In genomic region chr2:84734919-84735318, GRCm38 (mm10) we compare ENCODE assay signal across 8 mouse cellular contexts. TPM values are rescaled to one million over a fixed set of nuclear protein-coding genes. Genes with fewer than 3 reads are reported as not detected.
DNase-seq lines count a peak whose midpoint lies in the region; ATAC-seq and TF ChIP-seq lines count a peak whose summit lies in the region.

No protein-coding gene starts in this region.

- peak overlapping the region; percentile 78 for H3K4me2 ChIP-seq in heart, embryonic 11.5 days
- H3K4me2 ChIP-seq in liver, postnatal 0 days (ENCODE audit: low read depth, low read length), result peak overlapping the region; percentile 71

- intact Hi-C loops in left cerebral cortex, postnatal 10 days (cut with DNase I), result loop anchor here (10.0 kb wide), 1 partner anchor 310 kb away; the partner anchor contains the start of gene Tnks1bp1

- TF ChIP-seq EP300 in liver, postnatal 0 days (IDR thresholded peaks at IDR 0.05; ENCODE audit: low read depth), result no peak

- peak overlapping the region; percentile 76 for H3K9ac ChIP-seq in heart, embryonic 11.5 days (ENCODE audit: low read depth, low read length)
- H3K9ac ChIP-seq in liver, postnatal 0 days (replicated peaks), result peak overlapping the region; percentile 71

- ATAC-seq in heart, embryonic 11.5 days (replicated peaks; ENCODE audit: insufficient number of reproducible peaks, low FRiP score, low TSS enrichment), result no peak
- ATAC-seq in liver, postnatal 0 days, result peak; percentile 9; the same call in 1 of the 2 replicates

- H3K27me3 ChIP-seq in heart, embryonic 11.5 days (ENCODE audit: control insufficient read depth, insufficient read depth, low read length), result no peaks in the 10 kb centered on the region
- H3K27me3 ChIP-seq in hindbrain, embryonic 10.5 days (ENCODE audit: insufficient read depth, poor library complexity, severe bottlenecking), result no peaks in the 10 kb centered on the region
- H3K27me3 ChIP-seq in liver, postnatal 0 days (ENCODE audit: insufficient read depth, low read length), result 0 out of 2 replicates have a peak, but pooled peaks cover 12% of the 10 kb centered on the region

- TF ChIP-seq POLR2A in bone marrow, adult 2 months (IDR thresholded peaks at IDR 0.05; ENCODE audit: borderline replicate concordance, control insufficient read depth, low read depth, low read length), result no peak

- H3K36me3 ChIP-seq in heart, embryonic 11.5 days (ENCODE audit: control insufficient read depth, insufficient read depth, low read length), result no peaks in the 10 kb centered on the region
- H3K36me3 ChIP-seq in hindbrain, embryonic 10.5 days, result peaks cover 2% of the 10 kb centered on the region; the same call in 1 of the 2 replicates
- peaks cover 15% of the 10 kb centered on the region for H3K36me3 ChIP-seq in liver, postnatal 0 days (replicated peaks; ENCODE audit: insufficient read depth, low read length)

- H3K27ac ChIP-seq in heart, embryonic 11.5 days (ENCODE audit: low read depth, low read length), result peak overlapping the region; percentile 85
- peak overlapping the region; percentile 88 for H3K27ac ChIP-seq in bone marrow, adult 2 months (ENCODE audit: control insufficient read depth, insufficient read depth, low read depth, low read length, poor library complexity)
- peak overlapping the region; percentile 93 for H3K27ac ChIP-seq in hindbrain, embryonic 10.5 days
- peak overlapping the region; percentile 93 for H3K27ac ChIP-seq in liver, postnatal 0 days (ENCODE audit: low read depth)

- H3K4me1 ChIP-seq in heart, embryonic 11.5 days (ENCODE audit: control insufficient read depth, insufficient read depth, low read length), result peaks cover 57% of the 10 kb centered on the region
- H3K4me1 ChIP-seq in bone marrow, adult 2 months (ENCODE audit: control insufficient read depth, insufficient read depth, low read length), result peaks cover 2% of the 10 kb centered on the region; the same call in 1 of the 2 replicates
- H3K4me1 ChIP-seq in hindbrain, embryonic 10.5 days (replicated peaks), result peaks cover 68% of the 10 kb centered on the region
- H3K4me1 ChIP-seq in liver, postnatal 0 days (ENCODE audit: insufficient read depth), result peaks cover 72% of the 10 kb centered on the region

- 5% methylated on average over 2 of the region's 2 CpGs for WGBS in heart, embryonic 11.5 days (ENCODE audit: insufficient replicate concordance)
- WGBS in bone marrow, adult 2 months, result 18% methylated on average over 2 of the region's 2 CpGs
- 4% methylated on average over 2 of the region's 2 CpGs for WGBS in hindbrain, embryonic 10.5 days
- 8% methylated on average over 2 of the region's 2 CpGs for WGBS in liver, postnatal 0 days (ENCODE audit: insufficient replicate concordance)

- H3K9me3 ChIP-seq in heart, embryonic 11.5 days (replicated peaks; ENCODE audit: control insufficient read depth, low read length), result no peaks in the 10 kb centered on the region
- H3K9me3 ChIP-seq in hindbrain, embryonic 10.5 days, result no peaks in the 10 kb centered on the region
- H3K9me3 ChIP-seq in liver, postnatal 0 days (ENCODE audit: low read length), result no peaks in the 10 kb centered on the region

- no peak for TF ChIP-seq CTCF in bone marrow, adult 2 months (IDR thresholded peaks at IDR 0.05; ENCODE audit: control insufficient read depth, insufficient read depth, low read length)
- TF ChIP-seq CTCF in liver, postnatal 0 days (IDR thresholded peaks at IDR 0.05; ENCODE audit: low read depth), result no peak

- no peak for DNase-seq in heart, adult 8-10 months (ENCODE audit: low spot score)
- DNase-seq in hindbrain, embryonic 10.5 days (ENCODE audit: low spot score), result no peak
- no peak for DNase-seq in liver, postnatal 0 days
- DNase-seq in left cerebral cortex, postnatal 10 days (ENCODE audit: extremely low spot score in 1 of 2, low spot score in 2 of 2), result no peak
- no peak for DNase-seq in kidney, postnatal 14 days
- DNase-seq in gastrocnemius, adult 18-20 months (ENCODE audit: low spot score), result no peak

- H3K4me3 ChIP-seq in heart, embryonic 11.5 days (ENCODE audit: low read depth, low read length), result peak overlapping the region; percentile 53
- H3K4me3 ChIP-seq in bone marrow, adult 2 months (replicated peaks; ENCODE audit: control insufficient read depth, low read depth, low read length), result peak overlapping the region; percentile 82
- peak overlapping the region; percentile 68 for H3K4me3 ChIP-seq in hindbrain, embryonic 10.5 days
- H3K4me3 ChIP-seq in liver, postnatal 0 days (ENCODE audit: low read depth, low read length), result peak overlapping the region; percentile 56

RNA-seq across cellular contexts. Expression of gene Ypel4, which starts 1.1 kb away (rescaled TPM):
- polyA plus RNA-seq in heart, embryonic 11.5 days (2014; fragmentation: Nextera tagmentation; extraction: Ambion mirVana), result 8.5 and 13.8 TPM in 2 replicates
- under 1 TPM; 0.46 to 0.84 (median 0.50) TPM for total RNA-seq in heart, adult 8-10 months (2022)
- 172 and 242 TPM in 2 replicates for polyA plus RNA-seq in bone marrow, adult 2 months (2011; ENCODE audit: insufficient read depth, insufficient read length, low replicate concordance, missing spikeins)
- polyA plus RNA-seq in hindbrain, embryonic 10.5 days (2016; fragmentation: Nextera tagmentation; extraction: Ambion mirVana), result 10.0 and 14.6 TPM in 2 replicates
- polyA plus RNA-seq in liver, postnatal 0 days (2015; fragmentation: Nextera tagmentation; extraction: Ambion mirVana), result 18.4 and 20.9 TPM in 2 replicates
- 10 to 100 TPM; 21.9 to 23.2 TPM for total RNA-seq in left cerebral cortex, postnatal 10 days (2021)
- total RNA-seq in gastrocnemius, adult 18-20 months (2021), result under 1 TPM; 0.38 to 0.57 TPM

RNA-seq across cellular contexts. Expression of gene Clp1, which starts 7.8 kb away (rescaled TPM):
- 26.6 and 30.4 TPM in 2 replicates for polyA plus RNA-seq in heart, embryonic 11.5 days (2014; fragmentation: Nextera tagmentation; extraction: Ambion mirVana)
- total RNA-seq in heart, adult 8-10 months (2022), result 1 to 10 TPM; 4.0 to 6.5 (median 4.6) TPM
- polyA plus RNA-seq in bone marrow, adult 2 months (2011; ENCODE audit: insufficient read depth, insufficient read length, low replicate concordance, missing spikeins), result 17.4 and 25.1 TPM in 2 replicates
- polyA plus RNA-seq in hindbrain, embryonic 10.5 days (2016; fragmentation: Nextera tagmentation; extraction: Ambion mirVana), result 49.6 and 53.6 TPM in 2 replicates
- 31.7 and 32.1 TPM in 2 replicates for polyA plus RNA-seq in liver, postnatal 0 days (2015; fragmentation: Nextera tagmentation; extraction: Ambion mirVana)
- 1 to 10 TPM; 8.0 to 8.3 TPM for total RNA-seq in left cerebral cortex, postnatal 10 days (2021)
- total RNA-seq in gastrocnemius, adult 18-20 months (2021), result 1 to 10 TPM; 3.3 to 3.8 TPM

RNA-seq across cellular contexts. Expression of gene Gm19426, which starts 8.5 kb away (rescaled TPM):
- polyA plus RNA-seq in heart, embryonic 11.5 days (2014; fragmentation: Nextera tagmentation; extraction: Ambion mirVana), result 6.6 and 6.9 TPM in 2 replicates
- 1 to 10 TPM; 1.2 to 1.8 (median 1.4) TPM for total RNA-seq in heart, adult 8-10 months (2022)
- not detected in 2 replicates for polyA plus RNA-seq in bone marrow, adult 2 months (2011; ENCODE audit: insufficient read depth, insufficient read length, low replicate concordance, missing spikeins)
- 9.5 and 10.4 TPM in 2 replicates for polyA plus RNA-seq in hindbrain, embryonic 10.5 days (2016; fragmentation: Nextera tagmentation; extraction: Ambion mirVana)
- polyA plus RNA-seq in liver, postnatal 0 days (2015; fragmentation: Nextera tagmentation; extraction: Ambion mirVana), result 1.2 and 1.3 TPM in 2 replicates
- 1 to 10 TPM; 3.0 to 3.6 TPM for total RNA-seq in left cerebral cortex, postnatal 10 days (2021)
- under 1 TPM in 1 of 2 experiments, not detected in 1; 0.43 TPM for total RNA-seq in gastrocnemius, adult 18-20 months (2021)

RNA-seq across cellular contexts. Expression of gene Zdhhc5, which starts 19.9 kb away (rescaled TPM):
- polyA plus RNA-seq in heart, embryonic 11.5 days (2014; fragmentation: Nextera tagmentation; extraction: Ambion mirVana), result 29.2 and 31.0 TPM in 2 replicates
- 10 to 100 TPM; 59.4 to 67.2 (median 63.7) TPM for total RNA-seq in heart, adult 8-10 months (2022)
- 10.8 and 14.6 TPM in 2 replicates for polyA plus RNA-seq in bone marrow, adult 2 months (2011; ENCODE audit: insufficient read depth, insufficient read length, low replicate concordance, missing spikeins)
- 25.4 and 26.7 TPM in 2 replicates for polyA plus RNA-seq in hindbrain, embryonic 10.5 days (2016; fragmentation: Nextera tagmentation; extraction: Ambion mirVana)
- 11.3 and 13.4 TPM in 2 replicates for polyA plus RNA-seq in liver, postnatal 0 days (2015; fragmentation: Nextera tagmentation; extraction: Ambion mirVana)
- total RNA-seq in left cerebral cortex, postnatal 10 days (2021), result 10 to 100 TPM; 37.0 to 38.4 TPM
- total RNA-seq in gastrocnemius, adult 18-20 months (2021), result 10 to 100 TPM; 72.0 to 78.9 TPM

RNA-seq across cellular contexts. Expression of gene Serping1, which starts 40.3 kb away (rescaled TPM):
- 35.0 and 41.8 TPM in 2 replicates for polyA plus RNA-seq in heart, embryonic 11.5 days (2014; fragmentation: Nextera tagmentation; extraction: Ambion mirVana)
- 10 to 100 TPM; 58.4 to 76.5 (median 69.2) TPM for total RNA-seq in heart, adult 8-10 months (2022)
- polyA plus RNA-seq in bone marrow, adult 2 months (2011; ENCODE audit: insufficient read depth, insufficient read length, low replicate concordance, missing spikeins), result 29.0 and 29.7 TPM in 2 replicates
- 29.4 and 43.1 TPM in 2 replicates for polyA plus RNA-seq in hindbrain, embryonic 10.5 days (2016; fragmentation: Nextera tagmentation; extraction: Ambion mirVana)
- polyA plus RNA-seq in liver, postnatal 0 days (2015; fragmentation: Nextera tagmentation; extraction: Ambion mirVana), result 344 and 356 TPM in 2 replicates
- total RNA-seq in left cerebral cortex, postnatal 10 days (2021), result 1 to 10 TPM; 4.7 to 6.9 TPM
- total RNA-seq in gastrocnemius, adult 18-20 months (2021), result 10 to 100 TPM; 50.8 to 72.0 TPM
